Mouse (Mus musculus): Measurements from ENCODE around the gene Dgcr2. TPM values are rescaled to one million over a fixed set of nuclear protein-coding genes. Genes with fewer than 3 reads are reported as not detected.
A peak's percentile ranks its signal among the peaks of the same experiment; 100 is the strongest.

The Dgcr2 gene
- polyA plus RNA-seq, 1 experiment from 2014 or later, result 83.3 TPM

GRCm38 (mm10) chr16:17803675-17804448 lies 94.5 kb downstream of the Dgcr2 start:
- peaks cover 38% of the 10 kb centered on the region for H3K4me1 ChIP-seq (ENCODE audit: control insufficient read depth, insufficient read depth, low read length)
- H3K27ac ChIP-seq (ENCODE audit: low read depth, low read length), result no peak overlapping the region
- peak overlapping the region; percentile 57 for H3K4me2 ChIP-seq
- no peaks in the 10 kb centered on the region for H3K9me3 ChIP-seq (ENCODE audit: control insufficient read depth, low read length)
- peaks cover 85% of the 10 kb centered on the region for H3K27me3 ChIP-seq (ENCODE audit: control insufficient read depth, insufficient read depth, low read length)
- no peak for ATAC-seq (ENCODE audit: low FRiP score)
- 9% methylated on average over 33 of the region's 33 CpGs for WGBS
- H3K4me3 ChIP-seq (ENCODE audit: low read depth, low read length), result peak overlapping the region; percentile 35
- H3K36me3 ChIP-seq (ENCODE audit: control insufficient read depth, insufficient read depth, low read length), result no peaks in the 10 kb centered on the region
- H3K9ac ChIP-seq (ENCODE audit: low read length), result no peak overlapping the region
- DNase-seq (ENCODE audit: low spot score, missing footprints), result peak; percentile 92

DNA sequence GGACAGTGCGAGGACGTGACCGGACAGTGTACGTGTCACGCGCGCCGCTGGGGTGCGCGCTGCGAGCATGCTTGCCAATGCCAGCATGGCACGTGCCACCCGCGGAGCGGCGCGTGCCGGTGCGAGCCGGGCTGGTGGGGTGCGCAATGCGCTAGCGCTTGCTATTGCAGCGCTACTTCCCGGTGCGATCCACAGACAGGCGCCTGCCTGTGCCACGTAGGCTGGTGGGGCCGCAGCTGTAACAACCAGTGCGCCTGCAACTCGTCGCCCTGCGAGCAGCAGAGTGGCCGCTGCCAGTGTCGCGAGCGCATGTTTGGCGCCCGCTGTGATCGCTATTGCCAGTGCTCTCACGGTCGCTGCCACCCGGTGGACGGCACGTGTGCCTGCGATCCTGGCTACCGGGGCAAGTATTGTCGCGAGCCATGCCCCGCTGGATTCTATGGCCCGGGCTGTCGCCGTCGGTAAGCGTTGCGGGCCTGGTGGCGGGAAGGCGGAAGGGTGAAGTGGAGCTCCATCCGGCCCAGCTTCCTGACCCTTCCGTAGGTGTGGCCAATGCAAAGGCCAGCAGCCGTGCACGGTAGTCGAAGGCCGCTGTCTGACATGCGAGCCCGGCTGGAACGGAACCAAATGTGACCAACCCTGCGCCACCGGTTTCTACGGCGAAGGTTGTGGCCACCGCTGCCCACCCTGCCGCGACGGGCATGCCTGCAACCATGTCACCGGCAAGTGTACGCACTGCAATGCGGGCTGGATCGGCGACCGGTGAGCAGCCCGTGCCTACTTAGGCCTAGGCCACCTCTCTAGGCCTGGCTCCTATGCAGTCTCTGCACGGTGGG lies 95.3 kb downstream of the Dgcr2 start:
- H3K9me3 ChIP-seq (ENCODE audit: control insufficient read depth, low read length), result no peaks in the 10 kb centered on the region
- ATAC-seq (ENCODE audit: low FRiP score) (no peak), DNase-seq (ENCODE audit: low spot score, missing footprints) (peak; percentile 95)
- H3K36me3 ChIP-seq (ENCODE audit: control insufficient read depth, insufficient read depth, low read length), result no peaks in the 10 kb centered on the region
- peak overlapping the region; percentile 38 for H3K4me2 ChIP-seq
- peak overlapping the region; percentile 21 for H3K4me3 ChIP-seq (ENCODE audit: low read depth, low read length)
- H3K27ac ChIP-seq (ENCODE audit: low read depth, low read length), result no peak overlapping the region
- peaks cover 44% of the 10 kb centered on the region for H3K4me1 ChIP-seq (ENCODE audit: control insufficient read depth, insufficient read depth, low read length)
- H3K27me3 ChIP-seq (ENCODE audit: control insufficient read depth, insufficient read depth, low read length), result peaks cover 89% of the 10 kb centered on the region
- WGBS, result 2% methylated on average over 83 of the region's 83 CpGs
- H3K9ac ChIP-seq (ENCODE audit: low read length), result 0 out of 2 replicates have a peak overlapping the region, but pooled peaks have one; percentile 12

- H3K9ac ChIP-seq (ENCODE audit: low read length), result no peak overlapping the region
Measured at GRCm38 (mm10) chr16:17802456-17802838, 95.9 kb downstream of the Dgcr2 start.

DNA sequence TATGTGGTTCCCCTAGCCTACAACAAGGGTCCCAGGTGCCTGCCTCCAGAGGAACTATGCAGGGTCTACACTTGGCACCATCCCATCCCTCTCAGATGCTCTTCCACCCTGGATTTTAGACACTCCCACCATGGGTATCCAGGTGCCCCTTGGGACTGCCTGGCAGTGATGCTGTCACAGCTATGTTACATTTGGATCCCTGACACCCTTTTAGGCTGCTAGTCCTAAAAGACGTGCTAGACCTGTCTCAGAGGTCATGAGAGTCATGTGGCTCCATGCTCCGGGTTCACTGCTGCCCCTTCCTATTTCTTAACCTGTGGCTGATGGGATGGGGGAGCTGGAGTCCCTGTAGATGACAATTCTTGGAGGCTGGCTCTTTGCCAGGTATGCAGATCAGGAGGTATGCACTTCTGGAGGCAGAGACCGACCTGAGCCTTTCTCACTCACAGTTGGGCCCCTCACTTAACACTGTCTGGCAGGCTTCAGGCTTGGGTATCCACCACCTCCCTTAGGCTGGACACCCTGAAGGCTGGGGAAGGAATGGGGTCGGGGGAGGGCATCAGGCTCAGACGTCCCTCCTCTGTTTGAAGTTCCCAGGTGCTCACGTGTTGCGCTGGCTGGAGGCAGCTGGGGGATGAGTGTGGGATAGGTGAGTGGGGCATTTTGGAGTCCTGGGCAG lies 96.4 kb downstream of the Dgcr2 start:
- Histone ChIP-seq H3K9me3 (ENCODE audit: control insufficient read depth, low read length) (no peaks in the 10 kb centered on the region), H3K27ac (ENCODE audit: low read depth, low read length) (no peak overlapping the region), H3K9ac (ENCODE audit: low read length) (no peak overlapping the region), H3K36me3 (ENCODE audit: control insufficient read depth, insufficient read depth, low read length) (no peaks in the 10 kb centered on the region), H3K4me2 (no peak overlapping the region), H3K4me3 (ENCODE audit: low read depth, low read length) (no peak overlapping the region), H3K27me3 (ENCODE audit: control insufficient read depth, insufficient read depth, low read length) (peaks cover 98% of the 10 kb centered on the region), H3K4me1 (ENCODE audit: control insufficient read depth, insufficient read depth, low read length) (peaks cover 44% of the 10 kb centered on the region)
- ATAC-seq (ENCODE audit: low FRiP score) (no peak), DNase-seq (ENCODE audit: low spot score, missing footprints) (peak; percentile 89)
- 2% methylated on average over 7 of the region's 7 CpGs for WGBS

More at GRCm38 (mm10) chr16:17802456-17802838, 95.9 kb downstream of the Dgcr2 start:
- peaks cover 94% of the 10 kb centered on the region for H3K27me3 ChIP-seq (ENCODE audit: control insufficient read depth, insufficient read depth, low read length)
- H3K36me3 ChIP-seq (ENCODE audit: control insufficient read depth, insufficient read depth, low read length), result no peaks in the 10 kb centered on the region
- WGBS, result 4% methylated on average over 18 of the region's 18 CpGs
- no peaks in the 10 kb centered on the region for H3K9me3 ChIP-seq (ENCODE audit: control insufficient read depth, low read length)
- peak overlapping the region; percentile 21 for H3K4me3 ChIP-seq (ENCODE audit: low read depth, low read length)
- H3K4me1 ChIP-seq (ENCODE audit: control insufficient read depth, insufficient read depth, low read length), result peaks cover 46% of the 10 kb centered on the region
- DNase-seq (ENCODE audit: low spot score, missing footprints) (peak; percentile 94), ATAC-seq (ENCODE audit: low FRiP score) (no peak)
- peak overlapping the region; percentile 38 for H3K4me2 ChIP-seq
- no peak overlapping the region for H3K27ac ChIP-seq (ENCODE audit: low read depth, low read length)

- DNase-seq (ENCODE audit: low spot score, missing footprints), result peak; percentile 90
- Histone ChIP-seq H3K27ac (ENCODE audit: low read depth, low read length) (no peak overlapping the region), H3K9me3 (ENCODE audit: control insufficient read depth, low read length) (no peaks in the 10 kb centered on the region), H3K9ac (ENCODE audit: low read length) (no peak overlapping the region), H3K4me3 (ENCODE audit: low read depth, low read length) (0 out of 2 replicates have a peak overlapping the region, but pooled peaks have one; percentile 1), H3K36me3 (ENCODE audit: control insufficient read depth, insufficient read depth, low read length) (no peaks in the 10 kb centered on the region), H3K4me2 (no peak overlapping the region), H3K4me1 (ENCODE audit: control insufficient read depth, insufficient read depth, low read length) (peaks cover 32% of the 10 kb centered on the region), H3K27me3 (ENCODE audit: control insufficient read depth, insufficient read depth, low read length) (peaks cover 92% of the 10 kb centered on the region)
- no peak for ATAC-seq (ENCODE audit: low FRiP score)
Measured at GRCm38 (mm10) chr16:17799584-17799983, 98.8 kb downstream of the Dgcr2 start.

DNA sequence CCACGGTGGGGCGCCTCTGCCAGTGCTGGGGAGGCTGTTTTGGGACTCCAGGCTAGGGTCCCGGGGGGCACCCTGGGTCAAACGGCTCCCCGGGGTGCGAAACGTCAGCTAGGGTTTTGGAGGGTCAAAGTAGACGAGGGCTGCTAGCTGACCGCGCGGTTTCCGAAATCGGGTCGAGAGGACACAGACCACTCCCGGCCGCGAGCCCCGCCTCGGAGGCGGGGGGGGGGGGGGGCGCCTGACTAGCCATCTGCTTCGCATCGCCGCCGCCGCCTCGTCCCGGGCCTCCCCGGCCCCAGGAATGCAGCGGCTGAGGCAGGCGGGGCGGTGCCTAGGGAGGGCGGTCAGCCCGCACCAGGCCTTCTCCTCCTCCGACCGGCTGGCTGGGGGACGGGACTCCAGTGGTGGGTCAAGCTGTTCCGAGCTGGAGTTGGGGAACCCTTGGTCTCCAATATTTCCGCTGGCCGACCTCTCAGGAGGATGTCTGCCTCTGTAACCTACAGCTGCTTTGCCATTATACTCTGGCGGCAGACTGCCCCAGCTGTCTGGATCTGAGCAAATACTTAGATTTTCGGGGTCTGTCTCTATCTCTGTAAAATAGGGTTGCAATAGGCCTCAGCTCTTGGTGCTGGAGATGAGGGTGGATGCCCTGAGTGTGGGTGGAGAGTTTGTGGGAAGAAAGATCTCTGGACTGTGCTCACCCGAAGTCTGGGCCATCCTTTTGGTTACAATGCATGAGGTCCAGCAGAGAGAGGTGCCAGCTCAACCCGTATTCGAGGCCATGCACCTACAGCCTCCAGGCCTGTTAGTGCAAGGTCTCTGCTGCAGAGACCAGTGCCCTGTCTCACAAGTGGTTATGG lies 99.8 kb downstream of the Dgcr2 start:
- no peaks in the 10 kb centered on the region for H3K9me3 ChIP-seq (ENCODE audit: control insufficient read depth, low read length)
- ATAC-seq (ENCODE audit: low FRiP score) (peak; percentile 54), DNase-seq (ENCODE audit: low spot score, missing footprints) (peak; percentile 96)
- no peaks in the 10 kb centered on the region for H3K36me3 ChIP-seq (ENCODE audit: control insufficient read depth, insufficient read depth, low read length)
- peaks cover 82% of the 10 kb centered on the region for H3K27me3 ChIP-seq (ENCODE audit: control insufficient read depth, insufficient read depth, low read length)
- peaks cover 23% of the 10 kb centered on the region for H3K4me1 ChIP-seq (ENCODE audit: control insufficient read depth, insufficient read depth, low read length)
- H3K27ac ChIP-seq (ENCODE audit: low read depth, low read length), result no peak overlapping the region
- peak overlapping the region; percentile 50 for H3K4me3 ChIP-seq (ENCODE audit: low read depth, low read length)
- H3K9ac ChIP-seq (ENCODE audit: low read length), result peak overlapping the region; percentile 67; the same call in 1 of the 2 replicates
- H3K4me2 ChIP-seq, result peak overlapping the region; percentile 48
- WGBS, result 2% methylated on average over 35 of the region's 45 CpGs

GRCm38 (mm10) chr16:17797812-17798311 lies 100.5 kb downstream of the Dgcr2 start:
- 3% methylated on average over 29 of the region's 29 CpGs for WGBS
- H3K27me3 ChIP-seq (ENCODE audit: control insufficient read depth, insufficient read depth, low read length), result peaks cover 75% of the 10 kb centered on the region
- DNase-seq (ENCODE audit: low spot score, missing footprints) (peak; percentile 97), ATAC-seq (ENCODE audit: low FRiP score) (peak; percentile 10; the same call in 1 of the 2 replicates)
- no peaks in the 10 kb centered on the region for H3K9me3 ChIP-seq (ENCODE audit: control insufficient read depth, low read length)
- peaks cover 17% of the 10 kb centered on the region for H3K4me1 ChIP-seq (ENCODE audit: control insufficient read depth, insufficient read depth, low read length)
- no peak overlapping the region for H3K27ac ChIP-seq (ENCODE audit: low read depth, low read length)
- H3K9ac ChIP-seq (ENCODE audit: low read length), result peak overlapping the region; percentile 67
- H3K36me3 ChIP-seq (ENCODE audit: control insufficient read depth, insufficient read depth, low read length), result no peaks in the 10 kb centered on the region
- H3K4me3 ChIP-seq (ENCODE audit: low read depth, low read length), result peak overlapping the region; percentile 50
- peak overlapping the region; percentile 75 for H3K4me2 ChIP-seq
